Mouse (Mus musculus): ENCODE results near the gene Zfp87. TPM values are rescaled to one million over a fixed set of nuclear protein-coding genes. Genes with fewer than 3 reads are reported as not detected.

The Zfp87 gene
- 47.2 TPM for polyA plus RNA-seq (2014; fragmentation: Illumina TruSeq; extraction: RNeasy Lipid Tissue Mini Kit (QIAGEN cat#74804))

GRCm38 (mm10) chr13:67525753-67526410 lies at the start of gene Zfp87, which contains the start of gene Gm26965:
Zfp87 (minus strand) TSS chr13:67526177.
Gm26965 (minus strand) TSS chr13:67526151.

GRCm38 (mm10) chr13:67553730-67554129 lies 27.8 kb upstream of the Zfp87 start, which contains the start of gene Zfp748:
Zfp748 (minus strand) TSS chr13:67553830.

DNA sequence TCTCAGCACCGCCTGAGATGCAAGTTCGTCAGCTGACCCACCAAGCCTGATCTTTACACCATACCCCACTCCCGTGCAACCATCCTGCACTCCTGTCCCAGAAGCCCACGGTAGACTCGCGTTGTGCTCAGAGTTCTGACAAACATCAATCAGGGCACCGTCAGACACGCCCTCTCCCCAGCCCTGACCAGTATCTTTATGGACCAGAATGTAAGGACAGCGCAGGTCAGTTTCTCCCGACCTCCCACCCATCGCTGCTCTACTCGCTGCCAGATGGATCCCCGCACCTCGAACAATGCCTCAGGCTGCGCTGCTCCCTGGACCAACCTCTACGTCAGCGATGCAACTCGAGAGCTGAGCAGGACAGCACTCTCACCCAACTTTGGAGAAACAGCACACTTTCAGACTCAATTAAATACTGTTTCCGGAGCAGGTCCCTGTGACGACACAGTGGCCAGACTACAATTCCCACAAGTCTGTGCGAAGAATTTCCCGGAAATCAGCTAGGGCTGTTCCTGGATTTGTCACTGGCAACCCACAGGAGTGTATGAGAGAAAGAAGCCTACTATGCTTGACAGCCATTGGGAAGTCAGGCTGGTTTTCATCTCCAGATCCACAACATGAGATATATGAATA lies 25.8 kb downstream of the Zfp87 start, which contains the start of gene Zfp58:
Gene Zfp58, minus strand, starts transcription at position 472 of the 636 bp plus-strand sequence.

DNA sequence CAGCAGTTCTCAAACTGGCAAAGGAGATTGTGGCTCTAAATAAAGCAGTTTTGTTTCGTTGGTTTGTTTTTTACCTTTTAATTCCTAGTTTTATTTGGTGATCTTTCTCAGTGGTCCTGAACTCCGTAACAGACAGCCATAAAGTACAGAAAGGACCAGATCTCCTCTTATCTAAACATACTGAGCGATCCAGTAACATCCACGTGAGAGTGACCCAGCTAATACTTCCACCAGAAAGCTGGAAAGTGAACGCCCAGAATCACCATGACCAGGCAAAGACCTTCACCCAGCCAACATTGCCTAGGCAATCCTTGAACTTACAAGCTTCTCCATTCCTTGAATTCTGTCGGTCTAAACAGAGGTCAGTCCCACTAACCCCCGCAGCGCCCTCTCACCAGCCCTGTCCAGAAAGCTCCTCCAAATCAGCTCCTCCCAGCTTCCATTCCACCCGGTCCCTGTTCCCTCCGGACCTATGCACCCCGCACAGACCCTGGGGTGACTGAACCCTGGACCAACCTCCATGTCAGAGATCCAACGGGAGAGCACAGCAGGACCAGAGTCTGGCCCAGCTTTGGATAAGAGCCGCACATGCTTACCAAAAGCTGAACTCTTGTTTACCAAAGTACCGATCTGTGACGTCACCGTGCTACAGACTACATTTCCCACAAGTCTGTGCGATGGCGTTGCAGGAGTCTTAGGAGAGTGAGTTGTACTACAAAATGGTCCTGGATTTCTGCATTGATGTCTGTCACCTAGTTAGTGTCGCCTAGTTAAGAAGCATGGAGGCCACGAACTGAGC lies 42.2 kb downstream of the Zfp87 start, which contains the start of gene Zfp874b:
Gene Zfp874b, minus strand, starts transcription at position 634 of the 799 bp plus-strand sequence.

Other genes with a start within 250 kb of the Zfp87 start
- 11.5 TPM for gene Zfp458, start 247.7 kb downstream of the Zfp87 start, polyA plus RNA-seq (2014; fragmentation: Illumina TruSeq; extraction: RNeasy Lipid Tissue Mini Kit (QIAGEN cat#74804))
- gene Zfp457, start 219.7 kb downstream of the Zfp87 start, polyA plus RNA-seq (2014; fragmentation: Illumina TruSeq; extraction: RNeasy Lipid Tissue Mini Kit (QIAGEN cat#74804)): 0.63 TPM
- 39.4 TPM for gene Zfp595, start 193.6 kb downstream of the Zfp87 start, polyA plus RNA-seq (2014; fragmentation: Illumina TruSeq; extraction: RNeasy Lipid Tissue Mini Kit (QIAGEN cat#74804))
- not detected for gene Gm28044, start 165.6 kb downstream of the Zfp87 start, polyA plus RNA-seq (2014; fragmentation: Illumina TruSeq; extraction: RNeasy Lipid Tissue Mini Kit (QIAGEN cat#74804))
- 26.2 TPM for gene Zfp953, start 165.6 kb downstream of the Zfp87 start, polyA plus RNA-seq (2014; fragmentation: Illumina TruSeq; extraction: RNeasy Lipid Tissue Mini Kit (QIAGEN cat#74804))
- not detected for gene Gm28041, start 150.4 kb downstream of the Zfp87 start, polyA plus RNA-seq (2014; fragmentation: Illumina TruSeq; extraction: RNeasy Lipid Tissue Mini Kit (QIAGEN cat#74804))
- gene Zfp456, start 150.4 kb downstream of the Zfp87 start, polyA plus RNA-seq (2014; fragmentation: Illumina TruSeq; extraction: RNeasy Lipid Tissue Mini Kit (QIAGEN cat#74804)): 17.6 TPM
- 37.0 TPM for gene Zfp429, start 126.4 kb downstream of the Zfp87 start, polyA plus RNA-seq (2014; fragmentation: Illumina TruSeq; extraction: RNeasy Lipid Tissue Mini Kit (QIAGEN cat#74804))
- gene Zfp459, start 104.8 kb downstream of the Zfp87 start, polyA plus RNA-seq (2014; fragmentation: Illumina TruSeq; extraction: RNeasy Lipid Tissue Mini Kit (QIAGEN cat#74804)): 6.3 TPM
- 88.4 TPM for gene Zfp874a, start 74.6 kb downstream of the Zfp87 start, polyA plus RNA-seq (2014; fragmentation: Illumina TruSeq; extraction: RNeasy Lipid Tissue Mini Kit (QIAGEN cat#74804))
- gene Zfp874b, start 41.9 kb downstream of the Zfp87 start, polyA plus RNA-seq (2014; fragmentation: Illumina TruSeq; extraction: RNeasy Lipid Tissue Mini Kit (QIAGEN cat#74804)): 66.5 TPM
- 64.3 TPM for gene Zfp58, start 25.6 kb downstream of the Zfp87 start, polyA plus RNA-seq (2014; fragmentation: Illumina TruSeq; extraction: RNeasy Lipid Tissue Mini Kit (QIAGEN cat#74804))
- not detected for gene Gm26965, start within 50 bp of the Zfp87 start, polyA plus RNA-seq (2014; fragmentation: Illumina TruSeq; extraction: RNeasy Lipid Tissue Mini Kit (QIAGEN cat#74804))
- 57.5 TPM for gene Zfp748, start 27.7 kb upstream of the Zfp87 start, polyA plus RNA-seq (2014; fragmentation: Illumina TruSeq; extraction: RNeasy Lipid Tissue Mini Kit (QIAGEN cat#74804))
- gene Zfp729b, start 83.5 kb upstream of the Zfp87 start, polyA plus RNA-seq (2014; fragmentation: Illumina TruSeq; extraction: RNeasy Lipid Tissue Mini Kit (QIAGEN cat#74804)): 61.4 TPM
- gene Gm49345, start 111.6 kb upstream of the Zfp87 start, polyA plus RNA-seq (2014; fragmentation: Illumina TruSeq; extraction: RNeasy Lipid Tissue Mini Kit (QIAGEN cat#74804)): 9.3 TPM
- 57.0 TPM for gene Zfp729a, start 111.6 kb upstream of the Zfp87 start, polyA plus RNA-seq (2014; fragmentation: Illumina TruSeq; extraction: RNeasy Lipid Tissue Mini Kit (QIAGEN cat#74804))
- 33.6 TPM for gene Zfp738, start 160.9 kb upstream of the Zfp87 start, polyA plus RNA-seq (2014; fragmentation: Illumina TruSeq; extraction: RNeasy Lipid Tissue Mini Kit (QIAGEN cat#74804))
- gene Zfp65, start 203.0 kb upstream of the Zfp87 start, polyA plus RNA-seq (2014; fragmentation: Illumina TruSeq; extraction: RNeasy Lipid Tissue Mini Kit (QIAGEN cat#74804)): 87.1 TPM
- 36.7 TPM for gene Zfp85, start 229.1 kb upstream of the Zfp87 start, polyA plus RNA-seq (2014; fragmentation: Illumina TruSeq; extraction: RNeasy Lipid Tissue Mini Kit (QIAGEN cat#74804))

Measured in ovary, adult 10 weeks (tissue).